Mouse (Mus musculus) liver, embryonic 14.5 days (tissue): ENCODE data around the gene 4930579G24Rik. TPM values are rescaled to one million over a fixed set of nuclear protein-coding genes. Genes with fewer than 3 reads are reported as not detected.

ENCODE experiments used
- ATAC-seq: fragments of 200-750 bp; cut with Nextera tagmentation; 2 replicates; pipeline ENCODE4 v1.8.0; 2017; ENCODE audit warnings: moderate number of reproducible peaks, mild to moderate bottlenecking, moderate library complexity; ENCODE audit not compliant: insufficient read depth
- DNase-seq, 3 experiments: peaks; one replicate each; pipeline ENCODE4 v3.0.0-alpha.2; 2012 to 2013; ENCODE audit warnings: low read depth in 3 of 3, low spot score in 3 of 3
- H3K27ac ChIP-seq: fragments of 300-500 bp; sonication (generic); 2 replicates; pipeline ENCODE4 v1.5.1; 2014; ENCODE audit warnings: moderate library complexity, mild to moderate bottlenecking, control low read depth, inconsistent platforms
- H3K27me3 ChIP-seq: fragments of 300-500 bp; sonication (generic); 2 replicates; pipeline ENCODE4 v1.6.1; 2014; ENCODE audit warnings: mild to moderate bottlenecking, low read length, moderate library complexity; ENCODE audit not compliant: control insufficient read depth, insufficient read depth
- H3K36me3 ChIP-seq: fragments of 300-500 bp; sonication (generic); replicated peaks from 2 replicates; pipeline ENCODE4 v1.6.1; 2014; ENCODE audit warnings: low read depth; ENCODE audit not compliant: control insufficient read depth, insufficient read depth
- H3K4me1 ChIP-seq, 2 experiments: fragments of 200-500 bp in 1 of 2; fragments of 300-500 bp in 1 of 2; sonication (generic) in 1 of 2; replicated peaks; 2 replicates each; pipeline ENCODE4 v1.6.1; 2012 to 2014; ENCODE audit warnings: antibody characterized with exemption in 1 of 2, inconsistent platforms in 1 of 2, low read length in 1 of 2; ENCODE audit not compliant: control insufficient read depth in 2 of 2, insufficient read depth in 2 of 2
- H3K4me2 ChIP-seq: fragments of 300-500 bp; sonication (generic); 2 replicates; pipeline ENCODE4 v1.6.1; 2014; ENCODE audit warnings: low read depth, mild to moderate bottlenecking, control low read depth, moderate library complexity
- H3K4me3 ChIP-seq, 2 experiments: fragments of 200-500 bp in 1 of 2; fragments of 300-500 bp in 1 of 2; sonication (generic) in 1 of 2; 2 replicates each; pipeline ENCODE4 v1.5.1; 2012 to 2014; ENCODE audit warnings: low read depth in 2 of 2, low read length in 2 of 2, mild to moderate bottlenecking in 2 of 2, control low read depth in 1 of 2, inconsistent platforms in 1 of 2, moderate library complexity in 1 of 2; ENCODE audit not compliant: insufficient read depth in 1 of 2
- H3K9ac ChIP-seq: fragments of 300-500 bp; sonication (generic); replicated peaks from 2 replicates; pipeline ENCODE4 v1.6.1; 2014; ENCODE audit warnings: mild to moderate bottlenecking, control low read depth, moderate library complexity
- H3K9me3 ChIP-seq: fragments of 300-500 bp; sonication (generic); 2 replicates; pipeline ENCODE4 v1.6.1; 2016; ENCODE audit warnings: low read length, mixed read lengths; ENCODE audit not compliant: control insufficient read depth
- CTCF ChIP-seq: IDR thresholded peaks from 2 replicates; pipeline ENCODE4 v1.5.1; 2016; ENCODE audit warnings: antibody characterized with exemption, low read depth, control low read depth
- EP300 ChIP-seq: IDR thresholded peaks from 2 replicates; pipeline ENCODE4 v1.6.1; 2016; ENCODE audit warnings: antibody characterized with exemption, low read depth
- WGBS: fragments of 180-500 bp; shearing (Covaris S2); extraction: QIAGEN DNeasy Blood & Tissue Kit; methylation state at CpG from one replicate; pipeline ENCODE4 v1.1.7; 2014; ENCODE audit not compliant: insufficient replicate concordance; 5-methylcytosine and 5-hydroxymethylcytosine counted together
- polyA plus RNA-seq, 2 experiments: library from polyadenylated mRNA; depleted of rRNA in 1 of 2; stranded (reverse) in 1 of 2; unstranded in 1 of 2; fragments of >200 nt; fragmentation: Nextera tagmentation in 1 of 2; extraction: Ambion mirVana in 1 of 2; gene quantifications; 2 replicates each; pipeline versions ENCODE4 v1.2.1 to v1.2.3; 2012 to 2014

4930579G24Rik gene
- polyA plus RNA-seq, 2 experiments: 8.3 to 16.8 TPM

- H3K27ac ChIP-seq: no peak overlapping the region
- ATAC-seq (no peak), DNase-seq (no peak)
- H3K36me3 ChIP-seq: no peaks in the 10 kb centered on the region
- H3K4me1 ChIP-seq: no peaks in the 10 kb centered on the region
- TF ChIP-seq CTCF: no peak
- no peak for TF ChIP-seq EP300
- no peaks in the 10 kb centered on the region for H3K9me3 ChIP-seq
- H3K9ac ChIP-seq: no peak overlapping the region
- no peak overlapping the region for H3K4me2 ChIP-seq
- H3K27me3 ChIP-seq: no peaks in the 10 kb centered on the region
- H3K4me3 ChIP-seq: no peak overlapping the region
- 65% methylated on average over 3 of the region's 3 CpGs for WGBS
Observed at GRCm38 (mm10) chr3:79676411-79676810, 47.5 kb downstream of the 4930579G24Rik start.

Other genes with a start within 250 kb of the 4930579G24Rik start
- gene Fnip2, start 61.3 kb upstream of the 4930579G24Rik start, polyA plus RNA-seq (2012; rRNA removed): 5.2 and 5.9 TPM in 2 replicates
- 3.5 TPM in 2 replicates for gene Fnip2, start 61.3 kb upstream of the 4930579G24Rik start, polyA plus RNA-seq (2014; fragmentation: Nextera tagmentation; extraction: Ambion mirVana)
- 27.5 and 59.5 TPM in 2 replicates for gene Ppid, start 37.7 kb upstream of the 4930579G24Rik start, polyA plus RNA-seq (2012; rRNA removed)
- gene Ppid, start 37.7 kb upstream of the 4930579G24Rik start, polyA plus RNA-seq (2014; fragmentation: Nextera tagmentation; extraction: Ambion mirVana): 97.9 and 109 TPM in 2 replicates
- gene Etfdh, start 421 bp downstream of the 4930579G24Rik start, polyA plus RNA-seq (2012; rRNA removed): 16.6 and 21.7 TPM in 2 replicates
- gene Etfdh, start 421 bp downstream of the 4930579G24Rik start, polyA plus RNA-seq (2014; fragmentation: Nextera tagmentation; extraction: Ambion mirVana): 40.7 and 46.7 TPM in 2 replicates
- gene Rxfp1, start 108.8 kb downstream of the 4930579G24Rik start, polyA plus RNA-seq (2012; rRNA removed): under 0.01 and 0.01 TPM in 2 replicates
- not detected in 2 replicates for gene Rxfp1, start 108.8 kb downstream of the 4930579G24Rik start, polyA plus RNA-seq (2014; fragmentation: Nextera tagmentation; extraction: Ambion mirVana)
- 0.68 and 0.73 TPM in 2 replicates for gene Tmem144, start 223.7 kb downstream of the 4930579G24Rik start, polyA plus RNA-seq (2012; rRNA removed)
- gene Tmem144, start 223.7 kb downstream of the 4930579G24Rik start, polyA plus RNA-seq (2014; fragmentation: Nextera tagmentation; extraction: Ambion mirVana): 1.7 and 1.9 TPM in 2 replicates